Mouse (Mus musculus) bone marrow, adult 2 months (tissue): ENCODE results near the gene Gnai3. TPM values are rescaled to one million over a fixed set of nuclear protein-coding genes. Genes with fewer than 3 reads are reported as not detected.

Source experiments
- H3K27ac ChIP-seq: fragments of 200-500 bp; 2 replicates; pipeline ENCODE4 v1.5.1; 2012; ENCODE audit warnings: low read depth, mild to moderate bottlenecking, control low read depth, inconsistent platforms, low read length; ENCODE audit not compliant: control insufficient read depth, poor library complexity, insufficient read depth
- H3K4me1 ChIP-seq: fragments of 200-500 bp; 2 replicates; pipeline ENCODE4 v1.6.1; 2011; ENCODE audit warnings: low read length; ENCODE audit not compliant: control insufficient read depth, insufficient read depth
- H3K4me3 ChIP-seq: fragments of 200-500 bp; replicated peaks from 2 replicates; pipeline ENCODE3; 2011; ENCODE audit warnings: mild to moderate bottlenecking, low read depth, low read length, control low read depth; ENCODE audit not compliant: control insufficient read depth
- CTCF ChIP-seq: fragments of 200-500 bp; IDR thresholded peaks from 2 replicates; pipeline ENCODE4 v1.5.1; 2011; ENCODE audit warnings: low read length, control low read depth; ENCODE audit not compliant: control insufficient read depth, insufficient read depth
- POLR2A ChIP-seq: fragments of 200-500 bp; IDR thresholded peaks from 2 replicates; pipeline ENCODE4 v1.6.1; 2011; ENCODE audit warnings: low read depth, mild to moderate bottlenecking, control low read depth, low read length, borderline replicate concordance; ENCODE audit not compliant: control insufficient read depth
- WGBS: fragments of 180-500 bp; shearing (Covaris S2); methylation state at CpG from one replicate; pipeline ENCODE4 v1.1.7; 2018; 5-methylcytosine and 5-hydroxymethylcytosine counted together
- polyA plus RNA-seq: library from polyadenylated mRNA; stranded (reverse); fragments of >200 nt; gene quantifications from 2 replicates; pipeline ENCODE4 v1.2.4, GENCODE M21; 2011; ENCODE audit warnings: low replicate concordance; ENCODE audit not compliant: missing spikeins, insufficient read depth, insufficient read length

Gnai3 gene
- polyA plus RNA-seq, 1 experiment: 27.5 TPM

DNA sequence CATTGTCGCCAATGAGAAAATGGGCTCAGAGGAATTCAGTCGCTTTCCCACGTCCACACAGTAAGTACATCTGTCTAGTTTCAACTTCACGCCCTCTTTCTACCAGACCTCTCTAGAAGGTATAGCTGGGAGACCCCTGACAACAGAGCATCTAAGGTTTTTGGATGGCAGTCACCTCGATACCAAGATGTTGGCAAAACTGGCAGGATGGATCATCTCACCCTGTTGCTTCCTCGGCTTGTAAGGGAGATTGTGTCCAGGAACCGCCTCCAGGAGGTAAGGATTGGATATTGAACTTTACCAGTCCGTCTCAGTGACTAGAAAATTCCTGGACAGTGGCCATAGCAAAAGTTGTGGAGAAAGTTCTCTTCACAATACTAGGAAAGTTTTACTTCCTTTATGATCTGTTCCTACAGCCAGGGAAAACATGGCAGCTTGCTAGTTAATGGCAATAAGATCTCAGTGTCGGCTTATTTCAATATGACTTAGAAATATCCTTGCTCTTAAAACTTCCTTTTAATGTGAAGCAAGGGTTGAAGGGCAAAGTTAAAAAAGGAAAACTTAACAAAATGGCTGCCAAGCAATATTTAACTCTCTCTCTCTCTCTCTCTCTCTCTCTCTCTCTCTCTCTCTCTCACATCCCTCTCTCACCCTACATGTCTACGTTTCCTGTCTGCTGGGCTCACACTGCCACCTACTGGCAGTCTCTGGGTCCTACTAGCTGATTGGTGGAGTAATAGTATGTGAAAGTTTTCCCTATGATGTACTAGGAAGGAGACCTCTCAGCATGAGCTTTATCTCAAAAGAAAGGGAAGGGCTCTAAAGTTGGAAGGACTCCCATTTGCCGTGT is 1.7 kb upstream of the Gnai3 start:
- Histone ChIP-seq H3K4me3 (no peak overlapping the region), H3K27ac (no peak overlapping the region), H3K4me1 (peaks cover 4% of the 10 kb centered on the region)
- 62% methylated on average over 11 of the region's 11 CpGs for WGBS
- no peak for TF ChIP-seq POLR2A
- peak; percentile 98 for TF ChIP-seq CTCF

- Histone ChIP-seq H3K4me3 (peak overlapping the region; percentile 95), H3K4me1 (peaks cover 2% of the 10 kb centered on the region; the same call in 1 of the 2 replicates)
- WGBS: 19% methylated on average over 5 of the region's 5 CpGs
Measured at GRCm38 (mm10) chr3:108146671-108147070, 725 bp upstream of the Gnai3 start.

DNA sequence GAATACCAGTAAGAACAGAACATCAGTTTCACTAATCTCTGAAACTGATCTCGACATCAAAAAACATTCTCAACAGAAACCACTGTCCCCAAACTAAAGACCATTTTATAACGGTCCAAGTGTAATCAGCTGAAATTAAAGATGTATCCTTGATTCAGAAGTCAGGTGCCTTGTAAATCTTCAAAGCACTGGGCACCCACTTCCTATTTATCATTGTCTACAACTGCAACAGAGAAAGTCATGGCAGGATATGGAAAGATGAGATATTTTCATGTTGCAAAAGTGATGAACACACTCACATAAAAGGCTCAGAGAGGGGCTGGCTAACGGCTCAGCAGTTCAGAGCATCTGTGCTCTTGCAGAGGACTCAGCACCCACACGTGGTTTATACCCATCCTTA is 5.2 kb downstream of the Gnai3 start:
- WGBS: 38% methylated on average over 4 of the region's 4 CpGs
- peaks cover 1% of the 10 kb centered on the region; the same call in 1 of the 2 replicates for H3K4me1 ChIP-seq
- no peak overlapping the region for H3K27ac ChIP-seq
- TF ChIP-seq CTCF (no peak), POLR2A (no peak)
- no peak overlapping the region for H3K4me3 ChIP-seq

More at GRCm38 (mm10) chr3:108146671-108147070, 725 bp upstream of the Gnai3 start:
- no peak for TF ChIP-seq CTCF
- no peak for TF ChIP-seq POLR2A
- H3K27ac ChIP-seq: peak overlapping the region; percentile 98; the same call in 1 of the 2 replicates

- Histone ChIP-seq H3K4me3 (no peak overlapping the region), H3K27ac (no peak overlapping the region), H3K4me1 (peaks cover 1% of the 10 kb centered on the region; the same call in 1 of the 2 replicates)
- TF ChIP-seq CTCF (no peak), POLR2A (no peak)
- WGBS: 54% methylated on average over 1 of the region's 1 CpGs
Measured at GRCm38 (mm10) chr3:108139113-108139512, 6.8 kb downstream of the Gnai3 start.

DNA sequence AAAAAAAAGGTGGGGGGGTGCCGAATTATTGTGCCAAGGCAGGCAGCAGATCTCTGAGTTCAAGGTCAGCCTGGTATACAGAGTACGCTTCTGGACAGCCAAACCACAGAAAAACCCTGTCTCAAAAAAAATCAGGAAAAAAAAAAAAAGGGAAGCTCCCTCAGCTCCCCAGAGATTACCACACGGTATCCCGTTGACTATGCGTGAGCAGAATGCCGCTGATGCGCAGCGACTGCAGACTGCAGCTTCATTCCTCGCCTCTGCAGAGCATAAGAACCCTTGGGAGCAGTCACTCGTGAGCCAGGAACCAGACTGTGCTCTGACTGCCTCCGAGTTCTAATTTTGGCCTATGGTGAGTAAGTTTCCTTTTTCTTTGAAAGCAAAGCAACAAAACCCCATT is 11.2 kb downstream of the Gnai3 start:
- Histone ChIP-seq H3K4me1 (peaks cover 8% of the 10 kb centered on the region; the same call in 1 of the 2 replicates), H3K27ac (no peak overlapping the region), H3K4me3 (no peak overlapping the region)
- WGBS: 20% methylated on average over 11 of the region's 11 CpGs
- TF ChIP-seq POLR2A (no peak), CTCF (no peak)

DNA sequence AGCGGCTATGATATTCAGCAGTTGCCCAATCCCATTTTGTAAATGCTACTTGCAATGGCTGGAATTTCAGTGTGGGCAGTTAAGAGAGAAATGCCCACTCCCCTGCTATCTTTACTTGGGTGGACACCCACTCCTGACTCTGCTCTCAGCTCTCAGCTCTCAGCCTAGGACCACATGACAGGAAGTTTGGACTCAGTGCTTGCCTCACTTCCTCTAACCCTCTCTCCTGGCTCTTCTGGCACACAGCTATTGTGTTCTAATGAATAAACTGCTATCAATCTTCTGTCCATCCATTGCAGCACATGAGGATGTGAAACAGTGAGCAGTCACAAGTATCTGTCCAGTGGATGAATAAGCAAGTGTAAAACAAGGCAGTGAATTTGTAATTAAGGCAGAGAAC is 13.5 kb downstream of the Gnai3 start:
- H3K4me3 ChIP-seq: no peak overlapping the region
- 54% methylated on average over 1 of the region's 1 CpGs for WGBS
- H3K4me1 ChIP-seq: peaks cover 8% of the 10 kb centered on the region
- H3K27ac ChIP-seq: peak overlapping the region; percentile 20; the same call in 1 of the 2 replicates
- TF ChIP-seq CTCF (no peak), POLR2A (no peak)

DNA sequence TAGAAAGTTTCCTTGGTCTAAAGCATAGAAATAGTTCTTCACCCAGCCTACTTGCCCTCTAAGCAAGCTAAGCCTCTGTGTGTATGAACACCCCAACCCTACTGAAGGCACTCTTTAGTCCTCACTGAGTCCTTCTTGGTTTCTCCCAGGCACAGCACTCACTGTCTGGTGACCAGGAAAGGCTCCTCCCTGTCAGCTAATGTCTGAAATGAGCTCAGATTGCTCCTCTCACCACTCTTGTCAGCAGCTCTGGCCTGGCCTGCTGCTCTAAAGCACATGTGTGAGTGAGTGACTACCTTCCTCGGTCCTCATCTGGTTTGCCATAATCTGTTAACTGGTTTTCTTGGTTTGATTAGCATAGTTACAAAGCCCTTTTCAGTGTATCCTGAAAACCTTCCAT is 14.1 kb downstream of the Gnai3 start:
- Histone ChIP-seq H3K4me1 (peaks cover 8% of the 10 kb centered on the region), H3K27ac (no peak overlapping the region), H3K4me3 (no peak overlapping the region)
- TF ChIP-seq CTCF (no peak), POLR2A (no peak)
- WGBS: 63% methylated on average over 1 of the region's 1 CpGs

DNA sequence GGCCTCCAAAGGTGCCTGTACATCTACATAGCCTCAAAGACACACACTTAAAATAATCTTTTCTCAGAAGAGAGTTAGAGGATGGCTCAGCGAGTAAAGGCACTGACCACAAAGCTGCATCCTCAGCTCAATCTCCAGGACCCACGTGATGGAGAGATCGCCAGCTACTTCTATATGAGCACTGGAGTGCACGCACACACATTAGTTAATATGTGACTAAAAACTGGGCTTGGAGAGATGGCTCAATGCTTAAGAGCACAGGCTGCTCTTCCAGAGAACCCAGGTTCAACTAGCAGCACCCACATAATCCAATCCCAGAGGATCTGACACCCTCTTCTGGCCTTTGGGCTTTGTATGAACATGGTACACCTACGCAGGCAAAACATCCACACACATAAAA is 14.7 kb downstream of the Gnai3 start:
- H3K4me3 ChIP-seq: no peak overlapping the region
- no peak for TF ChIP-seq POLR2A
- no peak for TF ChIP-seq CTCF
- H3K4me1 ChIP-seq: peaks cover 8% of the 10 kb centered on the region
- H3K27ac ChIP-seq: no peak overlapping the region
- WGBS: 86% methylated on average over 5 of the region's 5 CpGs

DNA sequence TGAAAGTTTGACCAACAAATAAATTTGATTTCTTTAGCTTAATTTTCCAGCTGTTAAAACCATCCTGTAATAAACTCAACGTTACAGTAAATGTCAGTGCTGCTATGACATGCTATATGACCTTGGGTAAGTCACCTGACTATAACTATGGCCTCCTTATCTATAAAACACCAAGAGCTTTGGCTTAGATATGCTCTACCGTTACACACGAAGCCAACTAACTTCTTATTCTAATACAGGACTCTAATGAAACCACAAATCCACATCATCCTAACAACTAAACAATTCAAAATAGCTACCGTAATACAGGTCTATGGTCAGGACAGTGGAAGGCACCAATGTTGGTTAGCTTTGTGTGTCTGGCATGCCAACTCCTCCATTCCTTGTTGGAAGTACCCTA is 16.1 kb downstream of the Gnai3 start:
- Histone ChIP-seq H3K4me3 (no peak overlapping the region), H3K4me1 (peaks cover 8% of the 10 kb centered on the region), H3K27ac (no peak overlapping the region)
- 61% methylated on average over 4 of the region's 4 CpGs for WGBS
- TF ChIP-seq POLR2A: no peak
- no peak for TF ChIP-seq CTCF
